Mouse (Mus musculus) heart, postnatal 0 days (tissue): ENCODE data around the gene Nim1k.

Source experiments
- CTCF ChIP-seq: IDR thresholded peaks from 2 replicates; pipeline ENCODE4 v1.5.1; 2016; ENCODE audit warnings: antibody characterized with exemption, control low read depth, low read depth
- EP300 ChIP-seq: IDR thresholded peaks from 2 replicates; pipeline ENCODE4 v1.6.1; 2016; ENCODE audit warnings: antibody characterized with exemption, low read depth

GRCm38 (mm10) chr13:119755681-119756471, at the start of gene Nim1k:
- TF ChIP-seq CTCF (no peak), EP300 (no peak)
